Mouse (Mus musculus) embryonic facial prominence, embryonic 10.5 days (tissue): Measurements from ENCODE around the gene Eif2ak4. TPM values are rescaled to one million over a fixed set of nuclear protein-coding genes. Genes with fewer than 3 reads are reported as not detected.

ENCODE experiments used
- DNase-seq: peaks from one replicate; pipeline ENCODE4 v3.0.0-alpha.2; 2017; ENCODE audit warnings: low spot score
- H3K27ac ChIP-seq: fragments of 300-500 bp; sonication (generic); replicated peaks from 2 replicates; pipeline ENCODE4 v1.5.1; 2016; ENCODE audit warnings: mild to moderate bottlenecking
- H3K27me3 ChIP-seq: fragments of 300-500 bp; sonication (generic); replicated peaks from 2 replicates; pipeline ENCODE4 v1.6.1; 2016; ENCODE audit warnings: low read depth, mild to moderate bottlenecking; ENCODE audit not compliant: poor library complexity, severe bottlenecking
- H3K36me3 ChIP-seq: fragments of 300-500 bp; sonication (generic); replicated peaks from 2 replicates; pipeline ENCODE4 v1.6.1; 2016; ENCODE audit warnings: mild to moderate bottlenecking, moderate library complexity
- H3K4me1 ChIP-seq: fragments of 300-500 bp; sonication (generic); 2 replicates; pipeline ENCODE4 v1.6.1; 2016
- H3K4me3 ChIP-seq: fragments of 300-500 bp; sonication (generic); 2 replicates; pipeline ENCODE4 v1.5.1; 2016; ENCODE audit warnings: mild to moderate bottlenecking, moderate library complexity
- H3K9me3 ChIP-seq: fragments of 300-500 bp; sonication (generic); 2 replicates; pipeline ENCODE4 v1.6.1; 2016; ENCODE audit warnings: mild to moderate bottlenecking
- WGBS: fragments of 180-500 bp; shearing (Covaris S2); methylation state at CpG from one replicate; pipeline ENCODE4 v1.1.7; 2016; 5-methylcytosine and 5-hydroxymethylcytosine counted together
- polyA plus RNA-seq: library from polyadenylated mRNA; unstranded; fragments of >200 nt; fragmentation: Nextera tagmentation; extraction: Ambion mirVana; gene quantifications from 2 replicates; pipeline ENCODE4 v1.2.1, GENCODE M21; 2016

The Eif2ak4 gene
- polyA plus RNA-seq, 1 experiment from 2014 or later, result 13.9 TPM

DNA sequence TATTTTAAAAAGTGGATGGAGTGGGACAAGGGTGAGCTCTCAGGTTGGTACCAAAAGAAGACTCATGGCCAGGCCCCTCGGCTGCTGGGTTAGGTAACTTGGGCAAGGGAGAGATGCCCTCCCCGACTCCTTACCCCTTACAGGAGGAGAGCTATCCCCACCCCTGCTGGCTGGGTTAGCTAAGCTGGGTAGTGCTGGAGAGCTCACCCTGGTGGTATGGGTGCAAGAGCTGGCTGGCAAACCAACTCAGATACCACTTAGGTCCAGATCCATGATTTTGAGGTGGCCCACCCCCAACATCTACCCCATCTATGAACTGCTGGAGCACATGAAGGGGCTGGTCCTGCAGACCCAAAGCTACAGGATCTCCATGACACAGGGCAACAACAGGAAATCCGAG, 136.4 kb downstream of the Eif2ak4 start:
- Histone ChIP-seq H3K9me3 (no peaks in the 10 kb centered on the region), H3K27me3 (no peaks in the 10 kb centered on the region), H3K4me1 (peaks cover 58% of the 10 kb centered on the region), H3K27ac (peak overlapping the region; percentile 24; the same call in 1 of the 2 replicates), H3K4me3 (no peak overlapping the region), H3K36me3 (no peaks in the 10 kb centered on the region)
- 82% methylated on average over 3 of the region's 3 CpGs for WGBS
- DNase-seq, result no peak

Other genes with a start within 250 kb of the Eif2ak4 start
- gene Fsip1, start 131.7 kb upstream of the Eif2ak4 start, polyA plus RNA-seq, result 1.7 and 3.1 TPM in 2 replicates
- 0.16 and 0.17 TPM in 2 replicates for gene Gpr176, start 15.2 kb upstream of the Eif2ak4 start, polyA plus RNA-seq
- 234 and 245 TPM in 2 replicates for gene Srp14, start 91.1 kb downstream of the Eif2ak4 start, polyA plus RNA-seq
- 5.6 and 6.0 TPM in 2 replicates for gene Bmf, start 161.1 kb downstream of the Eif2ak4 start, polyA plus RNA-seq
- gene Bub1b, start 209.6 kb downstream of the Eif2ak4 start, polyA plus RNA-seq, result 162 and 169 TPM in 2 replicates